Mouse (Mus musculus): Measurements from ENCODE around the gene Vmn1r57.
"Not testable (repeated sequence)": the region's sequence is repeated elsewhere in the genome, so short reads cannot be mapped to it uniquely, and the experiment has no call there.

The Vmn1r57 gene

DNA sequence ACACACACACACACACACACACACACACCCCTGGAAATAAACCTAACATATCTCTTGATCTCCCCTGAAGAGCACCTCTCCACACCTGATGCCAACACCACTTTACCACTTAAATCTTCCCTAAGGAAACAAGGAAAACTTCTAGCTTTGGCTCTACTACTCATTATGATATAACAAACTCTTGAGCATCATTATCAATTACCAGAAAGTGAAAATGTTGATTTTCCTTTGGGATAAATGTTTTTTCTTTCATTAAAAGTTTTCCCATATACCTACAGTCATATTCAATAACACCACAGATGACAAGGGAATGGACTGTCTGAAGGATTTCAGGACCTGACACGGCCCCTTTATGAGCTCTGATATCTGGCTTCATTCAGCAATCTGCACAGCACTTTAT lies at the start of gene Vmn1r57:
TSS of gene Vmn1r57 (plus strand) at position 301 of the 400 bp plus-strand sequence.
- DNase-seq (ENCODE audit: low read depth, low spot score); H3K27me3 ChIP-seq (ENCODE audit: control insufficient read depth, insufficient read depth, low read length, poor library complexity, severe bottlenecking); H3K36me3 ChIP-seq (ENCODE audit: control insufficient read depth, insufficient read depth, low read length, poor library complexity, severe bottlenecking): not testable (repeated sequence)

DNA sequence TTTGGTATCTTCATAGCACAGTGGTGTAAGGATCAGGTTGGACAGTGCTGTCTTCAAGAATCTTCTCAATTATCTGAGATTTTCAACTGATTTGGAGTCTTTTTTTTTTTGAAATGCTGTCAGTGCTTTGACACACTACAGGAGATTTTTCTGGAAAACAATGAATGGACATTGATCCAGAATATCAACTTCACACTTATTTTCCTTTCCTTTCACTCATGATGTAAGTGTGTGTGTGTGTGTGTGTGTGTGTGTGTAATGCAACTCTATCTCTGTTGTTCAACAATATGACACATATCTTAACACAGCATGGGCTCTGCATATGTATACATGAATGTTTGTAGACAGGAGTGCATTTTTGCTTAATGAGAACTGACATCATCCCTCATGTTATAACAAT lies 21.6 kb upstream of the Vmn1r57 start, which contains the start of gene Vmn1r56:
TSS of gene Vmn1r56 (minus strand) at position 101 of the 400 bp plus-strand sequence.
- H3K36me3 ChIP-seq (ENCODE audit: control insufficient read depth, insufficient read depth, low read length, poor library complexity, severe bottlenecking); DNase-seq (ENCODE audit: low read depth, low spot score); H3K27me3 ChIP-seq (ENCODE audit: control insufficient read depth, insufficient read depth, low read length, poor library complexity, severe bottlenecking): not testable (repeated sequence)

DNA sequence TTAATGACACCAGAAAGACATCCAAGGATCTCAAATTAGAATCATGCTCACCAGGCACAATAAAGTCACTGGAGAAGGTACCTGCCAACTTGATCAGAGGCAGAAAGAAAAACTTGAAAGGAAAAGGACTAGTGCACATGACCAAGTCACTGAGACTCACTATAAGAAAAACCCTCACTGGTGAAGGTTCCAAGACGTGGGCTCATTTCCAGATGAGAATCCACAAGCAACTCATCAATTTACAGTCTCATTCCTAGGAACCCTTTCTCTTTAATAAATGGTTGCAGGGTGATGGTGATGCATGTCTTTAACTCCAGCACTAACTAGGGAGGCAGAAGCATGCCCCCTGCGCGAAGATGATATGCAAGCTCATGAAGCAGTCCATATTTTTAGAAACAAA lies 44.8 kb downstream of the Vmn1r57 start:
- H3K36me3 ChIP-seq (ENCODE audit: control insufficient read depth, insufficient read depth, low read length, poor library complexity, severe bottlenecking), result no peaks in the 10 kb centered on the region
- no peak for DNase-seq (ENCODE audit: low read depth, low spot score)
- H3K27me3 ChIP-seq (ENCODE audit: control insufficient read depth, insufficient read depth, low read length, poor library complexity, severe bottlenecking), result no peaks in the 10 kb centered on the region
